Mouse (Mus musculus): ENCODE data around the gene Tmbim1. TPM values are rescaled to one million over a fixed set of nuclear protein-coding genes. Genes with fewer than 3 reads are reported as not detected.
"Not testable (repeated sequence)": the region's sequence is repeated elsewhere in the genome, so short reads cannot be mapped to it uniquely, and the experiment has no call there.

Tmbim1 gene
- total RNA-seq (2014; fragmentation: Nextera tagmentation) = 10.1 and 16.8 TPM in 2 replicates
- 13.6 and 13.9 TPM in 2 replicates for total RNA-seq (2017)

DNA sequence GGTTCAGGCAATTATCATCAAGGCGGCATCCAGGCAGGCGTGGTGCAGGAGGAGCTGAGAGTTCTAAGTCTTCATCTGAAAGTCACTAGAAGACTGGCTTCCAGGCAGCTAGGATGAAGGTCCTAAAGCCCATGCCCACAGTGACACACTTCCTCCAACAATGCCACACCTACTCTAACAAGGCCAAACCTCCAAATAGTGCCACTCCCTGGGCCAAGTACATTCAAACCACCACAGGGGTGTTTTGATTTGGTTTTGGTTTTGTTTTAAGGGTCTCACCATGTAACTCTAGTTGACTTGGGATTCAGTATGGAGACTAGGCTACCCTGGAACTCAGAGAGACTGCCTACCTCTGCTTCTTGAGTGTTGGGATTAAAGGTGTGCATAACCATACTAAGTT is at the start of gene Tmbim1:
Gene Tmbim1, minus strand, starts transcription at position 101 of the 400 bp plus-strand sequence.
- no peak for ATAC-seq (replicated peaks; ENCODE audit: low FRiP score, low TSS enrichment, poor library complexity, severe bottlenecking)

DNA sequence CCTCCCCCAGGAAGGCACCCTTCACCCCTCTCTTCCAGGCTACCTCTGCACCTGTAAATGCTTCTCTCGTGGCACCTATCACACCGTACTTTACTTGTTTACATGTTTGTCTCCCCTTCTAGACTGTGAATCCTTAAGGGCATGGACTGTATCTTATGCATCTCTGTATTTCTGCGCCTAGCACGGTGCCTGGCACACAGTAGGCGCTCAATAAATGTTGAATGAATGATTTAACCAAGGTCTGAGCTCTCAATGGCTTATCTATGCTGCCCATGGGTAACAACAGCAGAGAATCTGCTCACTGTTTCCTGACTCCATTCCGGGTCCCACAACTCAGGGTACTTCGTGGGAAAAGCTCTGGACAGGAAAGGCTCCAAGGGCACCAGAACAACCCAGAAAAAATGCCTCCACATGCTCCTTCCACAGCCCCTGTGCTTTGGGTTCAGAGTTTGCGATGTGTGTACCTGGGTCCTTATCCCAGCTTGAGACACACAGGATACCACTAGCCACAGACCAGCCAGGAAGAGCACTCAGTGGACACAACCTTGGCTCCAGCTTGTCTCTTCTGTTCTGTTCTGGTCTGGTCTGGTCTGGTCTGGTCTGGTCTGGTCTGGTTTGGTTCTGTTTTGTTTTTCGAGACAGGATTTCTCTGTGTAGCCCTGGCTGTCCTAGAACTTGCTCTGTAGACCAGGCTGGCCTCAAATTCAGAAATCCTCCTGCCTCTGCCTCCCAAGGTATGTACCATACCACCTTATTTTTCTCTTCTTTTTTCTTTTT is 48.2 kb upstream of the Tmbim1 start:
- no peak for ATAC-seq (replicated peaks; ENCODE audit: low FRiP score, low TSS enrichment, poor library complexity, severe bottlenecking)

DNA sequence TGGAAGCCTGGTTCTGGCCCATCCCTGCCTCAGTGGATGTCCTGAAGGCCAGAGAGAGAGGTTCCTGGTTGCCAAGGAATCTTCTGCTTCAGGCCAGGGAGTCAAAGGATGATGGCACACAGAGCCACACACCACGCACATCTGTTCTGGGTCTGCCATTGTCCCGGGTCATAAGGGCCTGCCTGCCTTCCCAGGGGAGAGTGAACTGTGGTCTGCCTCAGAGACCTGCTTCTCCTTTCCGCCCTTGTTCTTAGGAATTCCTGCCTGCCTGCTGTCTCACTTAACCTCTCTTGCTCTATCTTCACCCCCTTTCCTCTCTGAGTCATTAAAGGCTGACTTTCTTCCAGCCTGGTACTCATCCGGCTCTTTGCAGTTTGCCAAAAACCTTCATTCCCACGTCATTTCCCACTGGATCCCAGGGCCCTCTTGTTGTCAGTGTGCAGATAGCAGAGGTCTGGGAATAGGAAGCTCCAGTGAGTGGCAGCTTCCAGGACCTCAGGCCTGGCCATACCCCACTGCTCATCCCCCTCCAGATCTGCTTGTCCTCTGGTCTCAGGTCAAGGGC is 47.2 kb upstream of the Tmbim1 start:
- ATAC-seq (replicated peaks; ENCODE audit: low FRiP score, low TSS enrichment, poor library complexity, severe bottlenecking) = no peak

DNA sequence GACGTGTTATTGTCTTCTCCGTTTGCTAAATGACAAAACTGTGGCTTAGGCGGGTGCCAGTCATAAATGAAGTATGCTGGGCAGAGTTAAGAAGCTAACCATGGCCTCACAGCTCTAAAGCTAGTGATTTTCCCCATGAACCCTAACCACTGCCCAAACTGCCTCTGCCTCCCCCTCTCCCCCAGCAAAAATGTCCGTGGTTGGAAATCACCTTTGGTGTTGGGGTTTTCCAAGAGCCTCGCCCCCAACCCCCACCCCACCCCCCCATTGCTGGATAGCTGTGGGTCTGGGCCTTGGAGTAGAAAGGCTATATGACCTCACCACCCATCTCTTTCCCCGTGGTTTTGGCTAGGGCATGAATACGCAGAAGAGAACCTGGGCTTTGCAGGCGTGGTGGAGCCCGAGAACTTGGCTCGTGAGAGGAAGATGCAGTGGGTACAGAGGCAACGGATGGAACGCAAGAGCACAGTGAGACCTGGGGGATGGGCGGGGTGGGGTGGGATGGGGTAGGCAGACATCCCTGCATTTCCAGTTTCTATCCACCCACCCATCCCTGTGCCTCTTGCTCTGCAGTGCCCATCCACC is 45.9 kb upstream of the Tmbim1 start:
- ATAC-seq (replicated peaks; ENCODE audit: low FRiP score, low TSS enrichment, poor library complexity, severe bottlenecking) = no peak

DNA sequence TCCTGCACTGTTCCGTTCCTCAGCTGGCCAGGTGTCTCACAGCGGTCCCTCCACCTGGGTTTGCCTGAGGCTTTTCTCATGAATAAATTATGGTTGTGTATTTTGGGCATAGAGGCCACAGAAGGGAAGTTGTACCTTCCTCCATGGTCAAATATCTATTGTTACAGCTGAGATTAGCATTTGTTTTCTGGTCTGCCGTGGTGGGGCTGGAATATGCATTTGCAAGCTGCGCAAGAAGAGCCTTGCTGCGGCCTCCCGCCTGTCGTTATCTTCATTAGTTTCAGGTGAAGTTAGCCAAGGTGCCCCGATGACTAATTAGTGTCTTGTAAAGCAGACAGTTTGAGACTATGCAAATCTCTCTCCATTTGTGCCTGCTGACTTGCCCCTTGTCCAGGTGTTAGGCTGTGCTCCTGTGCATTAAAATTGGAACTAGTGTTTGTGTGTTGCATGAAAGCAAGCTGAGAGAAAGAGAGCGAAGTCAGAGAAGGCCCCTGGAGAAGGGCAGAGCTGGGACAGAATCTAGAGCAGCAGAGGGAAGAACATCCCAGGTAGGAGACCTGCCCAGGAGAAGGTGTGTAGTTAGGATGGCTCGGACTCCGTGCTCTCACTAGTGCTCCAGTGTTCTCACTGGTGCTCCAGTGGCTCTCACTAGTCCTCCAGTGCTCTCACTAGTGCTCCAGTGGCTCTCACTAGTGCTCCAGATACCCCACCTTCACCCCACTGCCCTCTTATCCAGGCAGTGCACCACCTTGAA is 38.9 kb upstream of the Tmbim1 start:
- ATAC-seq (replicated peaks; ENCODE audit: low FRiP score, low TSS enrichment, poor library complexity, severe bottlenecking) = no peak

DNA sequence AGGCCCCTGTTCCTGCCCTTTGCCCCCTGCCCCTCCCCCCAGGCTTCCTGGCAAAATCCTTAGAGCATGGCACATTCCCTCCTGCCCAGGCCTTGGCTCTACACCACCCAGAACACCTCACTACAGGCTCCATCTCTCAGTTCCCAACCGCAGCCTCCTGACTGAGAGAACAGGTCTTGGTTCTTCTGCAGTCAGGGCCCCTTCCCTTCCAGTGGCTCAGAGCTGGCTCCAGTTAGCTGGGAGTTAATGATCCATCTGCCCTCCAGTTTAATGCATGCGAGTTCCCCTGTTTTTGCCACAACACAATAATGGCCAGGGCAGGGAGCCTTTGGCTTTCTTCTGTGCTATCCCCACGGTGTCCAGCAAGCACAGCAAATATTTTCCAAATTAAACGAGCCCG is 37.7 kb upstream of the Tmbim1 start:
- no peak for ATAC-seq (replicated peaks; ENCODE audit: low FRiP score, low TSS enrichment, poor library complexity, severe bottlenecking)

DNA sequence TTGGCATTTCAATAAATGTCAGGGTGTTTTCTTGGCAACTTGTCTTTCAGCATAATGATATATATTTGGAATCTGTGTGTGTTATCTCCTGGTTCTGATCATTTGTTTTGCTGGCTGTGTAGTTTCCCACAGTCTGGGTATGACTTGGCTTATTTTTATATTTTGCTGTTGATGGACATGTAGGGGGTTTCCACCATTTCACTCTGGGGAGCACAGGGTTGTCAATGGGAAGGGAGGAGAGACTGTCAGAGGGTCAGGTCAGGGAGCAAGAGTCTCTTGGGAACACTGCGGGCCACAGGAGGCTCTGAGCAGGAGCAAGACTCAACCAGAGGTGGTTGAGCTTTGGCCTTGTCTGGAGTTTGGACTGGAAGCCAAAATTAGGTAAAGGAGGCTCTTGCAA is 36.9 kb upstream of the Tmbim1 start:
- ATAC-seq (replicated peaks; ENCODE audit: low FRiP score, low TSS enrichment, poor library complexity, severe bottlenecking) = no peak

DNA sequence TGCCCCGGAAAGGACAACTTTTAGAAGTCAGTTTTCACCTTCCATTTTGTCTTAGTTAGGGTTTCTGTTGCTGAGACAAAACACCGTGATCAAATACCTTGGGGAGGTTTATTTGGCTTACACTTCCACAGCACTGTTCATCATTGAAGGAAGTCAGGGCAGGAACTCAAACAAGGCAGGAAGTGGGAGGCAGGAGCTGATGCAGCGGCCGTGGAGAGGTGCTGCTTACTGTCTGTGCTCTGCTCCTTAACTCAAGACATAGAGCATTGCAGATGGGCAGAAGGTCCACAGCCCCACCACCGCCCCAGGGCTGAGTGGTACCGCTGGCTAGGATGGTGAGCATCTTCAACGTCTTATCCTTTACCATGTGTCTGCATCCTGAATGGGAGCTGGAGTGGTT is 36.5 kb upstream of the Tmbim1 start:
- ATAC-seq (replicated peaks; ENCODE audit: low FRiP score, low TSS enrichment, poor library complexity, severe bottlenecking) = no peak

DNA sequence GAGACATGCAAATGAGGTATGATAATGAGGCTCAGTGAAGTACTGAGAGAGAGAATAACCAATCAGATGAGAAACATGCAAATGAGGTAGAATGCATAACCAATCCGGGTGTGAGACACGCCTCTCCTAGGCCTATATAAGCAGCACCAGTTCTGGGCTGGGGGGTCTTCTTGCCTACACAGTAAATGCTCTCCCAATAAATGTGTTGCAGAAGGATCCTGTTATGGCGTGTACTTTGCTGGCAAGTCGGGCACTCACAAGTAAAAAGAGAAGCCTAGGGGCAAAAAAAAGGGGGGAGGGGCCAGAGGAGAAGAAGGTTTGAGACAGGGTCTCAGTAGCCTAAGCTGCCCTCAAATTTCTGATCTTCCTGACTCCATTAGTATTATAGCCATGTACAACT is 35.6 kb upstream of the Tmbim1 start:
- ATAC-seq (replicated peaks; ENCODE audit: low FRiP score, low TSS enrichment, poor library complexity, severe bottlenecking) = not testable (repeated sequence)

DNA sequence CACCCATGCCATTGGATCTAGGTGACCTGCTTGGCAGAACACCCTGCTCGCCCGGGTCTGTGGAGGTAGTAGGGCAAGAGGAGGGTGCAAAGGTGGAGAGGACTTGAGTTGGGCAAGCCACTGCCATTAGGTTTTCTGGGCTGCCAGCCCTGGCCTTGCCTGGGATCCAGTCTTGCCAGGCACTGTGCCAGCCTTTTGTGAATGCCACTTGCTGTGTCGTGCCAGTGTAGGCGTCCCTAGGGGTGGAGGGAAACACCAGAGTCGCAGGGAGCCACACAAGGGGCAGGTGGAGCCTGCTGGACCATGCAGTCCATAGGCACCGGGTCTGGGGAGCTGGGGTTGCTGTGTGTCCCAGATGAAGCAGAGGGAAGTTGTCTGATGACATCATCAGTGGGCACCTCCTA is 34.9 kb upstream of the Tmbim1 start:
- ATAC-seq (replicated peaks; ENCODE audit: low FRiP score, low TSS enrichment, poor library complexity, severe bottlenecking) = peak; percentile 23; the same call in 1 of the 2 replicates

DNA sequence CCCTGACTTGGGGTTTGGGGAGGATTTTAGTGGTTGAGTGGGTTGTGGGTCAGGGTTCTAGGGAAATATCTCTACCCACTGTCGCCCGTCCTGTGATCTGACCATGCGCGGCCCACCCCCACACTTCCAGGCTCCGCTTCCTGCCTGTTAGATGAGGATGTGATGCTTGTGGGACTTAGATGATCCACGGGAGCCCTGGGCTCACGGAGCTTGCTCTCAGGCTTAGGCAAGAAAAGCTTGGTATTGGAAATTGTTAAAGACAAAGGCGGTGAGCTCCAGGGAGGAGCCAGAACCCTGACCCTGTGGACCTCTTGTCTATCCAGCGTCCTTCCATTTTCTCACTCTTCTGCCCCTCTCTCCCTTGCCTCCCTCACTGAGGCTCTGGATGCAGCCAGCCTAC is 34.5 kb upstream of the Tmbim1 start:
- ATAC-seq (replicated peaks; ENCODE audit: low FRiP score, low TSS enrichment, poor library complexity, severe bottlenecking) = no peak

DNA sequence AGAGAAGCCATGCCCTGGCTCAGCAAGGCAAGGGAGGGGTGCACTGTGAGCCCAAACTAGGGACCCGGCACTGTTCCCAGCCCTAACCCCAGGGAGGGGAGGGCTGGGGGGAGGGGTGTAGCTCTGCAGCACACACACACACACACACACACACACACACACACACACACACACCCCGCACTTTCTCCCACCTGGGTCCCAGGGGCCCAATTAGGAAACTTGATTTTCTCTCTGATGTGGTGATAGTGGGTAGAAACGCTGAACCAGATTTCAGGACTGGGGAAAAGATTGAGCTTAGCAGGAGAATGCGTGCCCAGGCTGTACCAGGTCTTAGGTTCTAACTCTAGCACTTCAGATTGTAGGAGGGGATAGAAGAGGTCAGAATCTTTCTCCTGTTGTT is 33.2 kb upstream of the Tmbim1 start:
- no peak for ATAC-seq (replicated peaks; ENCODE audit: low FRiP score, low TSS enrichment, poor library complexity, severe bottlenecking)

DNA sequence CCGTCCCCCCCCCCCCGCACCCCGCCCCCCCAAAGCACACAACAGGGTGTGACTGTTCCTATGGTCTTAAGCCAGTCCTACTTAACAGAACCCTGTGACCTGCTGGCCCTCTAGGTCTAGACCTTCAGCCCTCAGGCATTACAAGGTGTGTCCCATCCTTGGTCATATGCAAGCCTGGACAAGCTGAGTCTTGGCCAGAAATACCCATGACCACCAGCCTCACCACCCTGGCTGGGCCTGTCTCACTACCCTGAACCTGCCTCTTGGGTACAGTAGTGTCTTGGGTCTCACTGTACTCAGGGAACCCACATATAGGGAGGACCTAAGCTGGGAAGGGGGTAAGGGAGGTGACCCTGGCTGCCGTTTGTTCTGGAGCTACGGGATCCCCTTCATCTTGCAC is 32.6 kb upstream of the Tmbim1 start:
- ATAC-seq (replicated peaks; ENCODE audit: low FRiP score, low TSS enrichment, poor library complexity, severe bottlenecking) = no peak

DNA sequence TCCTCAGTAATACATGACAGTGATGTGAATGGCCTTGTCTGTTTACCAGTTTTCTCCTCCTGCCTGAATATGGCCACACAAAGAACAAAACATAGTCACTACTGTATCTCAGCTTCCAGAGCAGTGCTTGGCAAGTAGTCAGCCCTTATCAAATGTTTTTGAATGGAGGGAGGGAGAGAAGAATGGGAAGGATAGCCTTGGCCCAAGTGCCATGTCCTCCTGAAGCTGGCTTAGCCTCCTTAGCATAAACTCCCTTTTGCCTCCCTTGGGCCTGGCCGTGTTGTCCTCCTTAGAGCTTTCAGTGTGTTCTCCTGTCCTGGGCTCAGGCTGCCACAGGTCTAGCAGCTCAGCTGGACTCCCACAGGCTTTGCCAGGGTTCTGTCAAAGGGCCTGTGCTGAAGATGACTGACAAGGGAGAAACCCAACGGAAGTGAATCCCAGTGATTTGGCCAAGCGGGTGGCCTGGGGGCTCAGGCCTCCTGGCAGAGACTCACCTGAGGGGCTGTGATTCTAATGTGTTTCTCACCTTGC is 31.9 kb upstream of the Tmbim1 start:
- ATAC-seq (replicated peaks; ENCODE audit: low FRiP score, low TSS enrichment, poor library complexity, severe bottlenecking) = no peak

DNA sequence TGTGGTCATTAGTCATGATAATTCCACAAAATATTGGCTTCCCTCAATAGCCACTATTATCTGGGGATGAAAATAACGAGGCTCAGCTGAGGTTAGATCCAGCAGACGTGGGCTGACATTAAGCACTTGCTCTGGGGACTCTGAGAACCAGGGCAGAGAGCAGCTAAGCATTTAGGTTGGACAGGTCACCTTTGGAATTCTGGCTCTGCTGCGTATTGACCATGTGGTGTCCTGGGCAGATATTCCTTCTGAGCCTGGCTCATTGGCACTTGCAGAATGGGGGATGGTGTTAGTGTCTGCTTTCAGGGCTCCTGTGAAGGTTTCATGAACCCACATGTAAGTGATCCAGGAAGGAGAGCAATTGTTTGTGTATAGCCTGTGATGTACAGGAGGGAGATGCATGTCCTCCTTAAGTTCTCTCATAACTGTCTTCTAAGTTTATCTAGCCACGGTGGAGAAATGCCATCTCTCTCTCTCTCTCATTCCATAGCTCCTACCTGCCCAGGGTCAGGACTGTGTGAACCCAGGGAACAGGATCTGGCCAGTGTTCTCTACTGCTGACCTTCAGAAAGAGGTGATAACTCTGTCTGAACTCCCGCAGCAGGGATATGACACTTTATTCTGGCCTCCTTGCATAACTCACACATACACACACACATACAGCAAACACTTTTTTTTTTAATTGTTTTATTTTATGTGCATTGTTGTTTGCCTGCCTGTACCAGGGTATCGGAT is 30.2 kb upstream of the Tmbim1 start:
- no peak for ATAC-seq (replicated peaks; ENCODE audit: low FRiP score, low TSS enrichment, poor library complexity, severe bottlenecking)

DNA sequence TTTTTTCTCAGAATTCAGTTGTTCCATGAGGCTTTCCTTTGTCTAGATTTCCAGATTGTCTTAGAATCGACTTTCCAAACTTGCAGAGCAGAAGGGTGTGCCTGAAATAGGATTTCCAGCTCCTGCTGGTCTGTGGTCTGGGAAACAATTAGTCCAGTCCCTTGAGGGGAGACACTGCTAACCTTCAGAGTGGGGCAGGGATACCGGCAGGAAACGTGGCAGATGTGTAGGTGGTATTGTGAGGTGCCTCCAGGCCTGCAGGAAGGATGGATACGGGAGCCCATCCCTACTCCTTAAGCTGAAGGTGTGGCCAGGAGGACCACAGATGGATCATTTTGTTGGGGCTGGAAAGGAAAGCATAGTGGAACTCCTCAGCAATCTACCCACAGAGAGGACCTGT is 29.6 kb upstream of the Tmbim1 start:
- ATAC-seq (replicated peaks; ENCODE audit: low FRiP score, low TSS enrichment, poor library complexity, severe bottlenecking) = no peak

DNA sequence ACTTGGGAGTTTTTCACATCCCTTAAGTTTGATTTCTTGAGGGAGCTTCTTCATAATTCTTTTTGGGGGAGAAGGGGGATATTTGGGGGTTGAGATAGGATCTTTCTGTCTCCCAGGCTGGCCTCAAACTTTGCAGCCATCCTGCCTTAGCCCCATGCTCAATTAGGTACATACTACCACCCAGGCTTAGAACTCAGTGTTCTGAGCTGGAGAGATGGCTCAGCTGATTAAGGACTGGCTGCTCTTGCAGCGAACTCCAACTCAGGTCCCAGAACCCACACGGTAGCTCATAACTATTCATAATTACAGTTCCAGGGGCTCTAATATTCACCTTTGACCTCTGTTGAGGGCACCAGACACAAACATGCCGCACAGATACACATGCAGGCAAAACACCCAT is 29.2 kb upstream of the Tmbim1 start:
- ATAC-seq (replicated peaks; ENCODE audit: low FRiP score, low TSS enrichment, poor library complexity, severe bottlenecking) = no peak

DNA sequence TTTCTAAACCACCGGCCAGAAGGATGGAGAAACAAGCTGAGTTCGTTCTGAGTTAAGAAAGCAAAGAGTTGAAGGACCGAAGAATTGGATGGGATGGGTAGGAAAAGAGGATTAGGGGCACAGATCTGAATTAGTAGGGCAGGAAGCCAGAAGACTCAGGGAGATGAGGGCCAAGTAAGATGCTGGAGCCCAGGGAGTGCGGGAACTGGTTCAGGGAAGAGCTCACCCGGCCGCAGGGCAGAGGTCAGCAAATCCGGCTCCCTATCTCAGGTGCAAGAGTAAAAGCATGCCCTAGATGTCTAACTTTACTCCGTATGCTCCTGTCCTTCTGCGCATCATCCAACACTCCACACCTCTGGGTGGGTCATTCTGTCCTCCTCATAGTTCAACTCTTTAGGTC is 27.5 kb upstream of the Tmbim1 start:
- ATAC-seq (replicated peaks; ENCODE audit: low FRiP score, low TSS enrichment, poor library complexity, severe bottlenecking) = no peak

DNA sequence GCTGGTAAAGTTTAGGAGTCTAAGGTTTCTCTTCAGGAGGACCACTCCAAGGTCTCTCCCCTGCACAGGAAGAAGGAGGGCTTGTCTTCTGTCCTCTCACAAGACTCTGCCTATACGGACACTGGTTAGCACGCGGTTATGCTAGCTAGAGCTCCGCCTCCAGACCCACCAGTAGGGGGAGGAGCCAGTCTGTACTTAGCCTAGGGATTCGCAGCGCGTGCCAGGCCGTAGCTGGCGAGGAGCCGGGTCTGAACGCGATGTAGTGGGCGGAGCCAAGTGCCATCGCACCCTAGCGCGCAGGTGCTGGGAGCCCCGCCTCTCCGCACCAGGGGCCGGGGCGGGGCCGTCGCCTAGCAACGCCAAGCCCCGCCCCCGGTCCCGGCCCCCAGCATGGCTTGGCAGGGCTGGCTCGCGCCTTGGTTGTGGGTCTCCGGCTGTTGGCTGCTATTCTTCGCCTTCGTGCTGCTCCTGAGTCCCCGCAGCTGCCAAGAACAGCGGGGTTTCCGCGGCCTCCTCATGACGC is 26.9 kb upstream of the Tmbim1 start:
- ATAC-seq (replicated peaks; ENCODE audit: low FRiP score, low TSS enrichment, poor library complexity, severe bottlenecking) = peak; percentile 81

All from megakaryocyte-erythroid progenitor cell, adult 5-6 weeks (primary cell).